Mouse (Mus musculus) cerebellum, adult 2 months (tissue): ENCODE data around the gene Phf20.

Experiments
- CTCF ChIP-seq: fragments of 200-500 bp; IDR thresholded peaks from 2 replicates; pipeline ENCODE4 v1.5.1; 2011; ENCODE audit warnings: low read depth, mild to moderate bottlenecking, control low read depth, low read length, moderate library complexity, borderline replicate concordance; ENCODE audit not compliant: insufficient read depth
- POLR2A ChIP-seq: fragments of 200-500 bp; IDR thresholded peaks from 2 replicates; pipeline ENCODE4 v1.6.1; 2011; ENCODE audit warnings: low read length, control low read depth, borderline replicate concordance; ENCODE audit not compliant: insufficient read depth

DNA sequence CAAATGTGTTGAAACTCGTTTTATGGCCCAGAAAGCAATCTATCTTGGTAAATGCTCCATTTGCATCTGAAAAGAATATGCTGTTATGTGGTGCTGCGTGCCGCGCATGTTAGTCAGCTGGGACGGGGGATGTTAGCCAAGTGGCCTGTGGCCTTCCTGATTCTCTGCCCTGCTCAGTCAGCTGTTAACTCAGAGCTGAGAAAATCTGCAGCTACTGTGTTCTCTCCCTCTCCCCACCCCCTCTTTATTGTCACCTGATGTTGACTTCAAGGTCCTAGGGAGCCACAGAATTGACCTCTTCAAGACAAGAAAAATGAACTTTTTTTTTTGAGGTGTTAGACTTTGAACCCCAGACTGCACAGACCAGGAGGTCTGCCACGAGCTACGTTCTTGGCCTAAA lies 159.8 kb downstream of the Phf20 start:
- TF ChIP-seq POLR2A: no peak
- no peak for TF ChIP-seq CTCF
